Comparison of ENCODE assay signal across 27 mouse cellular contexts in genomic region chr11:57882736-57883635, GRCm38 (mm10). TPM values are rescaled to one million over a fixed set of nuclear protein-coding genes. Genes with fewer than 3 reads are reported as not detected.
DNase-seq lines count a peak whose midpoint lies in the region; ATAC-seq and TF ChIP-seq lines count a peak whose summit lies in the region.
"Had no signal": no experiment of that assay in that cellular context is flagged by ENCODE, and none has a peak within 500 bp of the region (broad histone marks: within the 10 kb centered on the region; RNA-seq: fewer than 3 reads in every experiment).

No protein-coding gene starts in this region.

- 18% methylated on average over 15 of the region's 15 CpGs for WGBS in intestine, embryonic 14.5 days
- 28% methylated on average over 15 of the region's 15 CpGs for WGBS in intestine, postnatal 0 days
- 29% methylated on average over 15 of the region's 15 CpGs for WGBS in intestine, embryonic 16.5 days
- WGBS in limb, embryonic 14.5 days = 10% methylated on average over 15 of the region's 15 CpGs

- no peaks in the 10 kb centered on the region for H3K36me3 ChIP-seq in intestine, embryonic 14.5 days (ENCODE audit: control insufficient read depth, insufficient read depth, low read length)
- no peaks in the 10 kb centered on the region for H3K36me3 ChIP-seq in intestine, postnatal 0 days (ENCODE audit: control insufficient read depth, insufficient read depth)
- H3K36me3 ChIP-seq in intestine, embryonic 16.5 days (ENCODE audit: control insufficient read depth, insufficient read depth, low read length) = no peaks in the 10 kb centered on the region
- no peaks in the 10 kb centered on the region for H3K36me3 ChIP-seq in limb, embryonic 14.5 days (ENCODE audit: control insufficient read depth, insufficient read depth, low read length)
- H3K36me3 ChIP-seq: embryonic facial prominence, embryonic 12.5 days; forebrain, embryonic 15.5 days; hindbrain, embryonic 13.5 days; liver, embryonic 12.5 days; midbrain, embryonic 15.5 days; neural tube, embryonic 15.5 days had no signal

- TF ChIP-seq POLR2A in limb, embryonic 14.5 days (IDR thresholded peaks at IDR 0.05; ENCODE audit: borderline replicate concordance, extremely low read depth, insufficient read depth, insufficient read length) = no peak

- H3K27ac ChIP-seq in intestine, embryonic 14.5 days (ENCODE audit: low read depth) = no peak overlapping the region
- H3K27ac ChIP-seq in intestine, postnatal 0 days (ENCODE audit: low read depth, low read length) = no peak overlapping the region
- H3K27ac ChIP-seq in intestine, embryonic 16.5 days (ENCODE audit: low read length) = no peak overlapping the region
- H3K27ac ChIP-seq in limb, embryonic 14.5 days (replicated peaks; ENCODE audit: low read depth, low read length) = no peak overlapping the region
- H3K27ac ChIP-seq: embryonic facial prominence, embryonic 12.5 days; forebrain, embryonic 15.5 days; hindbrain, embryonic 13.5 days; kidney, postnatal 0 days; liver, embryonic 12.5 days; midbrain, embryonic 15.5 days; neural tube, embryonic 15.5 days had no signal

- DNase-seq in intestine, embryonic 14.5 days (ENCODE audit: low spot score) = no peak
- peak; percentile 63 for DNase-seq in forelimb bud, embryonic 11.5 days (ENCODE audit: low read depth, low spot score)
- DNase-seq in limb, embryonic 14.5 days (ENCODE audit: low spot score) = no peak
- no peak for DNase-seq in cerebellum, adult 8-10 months
- DNase-seq in spleen, postnatal 10 days (ENCODE audit: low spot score in 2 of 2) = no peak
- no peak for DNase-seq in cerebellum, postnatal 10 days
- DNase-seq: B cell, adult 2 months; cerebellum, adult 2 months; cerebellum, postnatal 36 days; heart, postnatal 4 days; kidney, adult 8-10 months; kidney, postnatal 4 days; liver, postnatal 0 days; lung, postnatal 36 days; thymus, adult 2 months; thymus, postnatal 36 days had no signal

- ATAC-seq in intestine, embryonic 14.5 days (replicated peaks; ENCODE audit: low FRiP score, low TSS enrichment, low read depth) = peak; percentile 37
- ATAC-seq in intestine, postnatal 0 days = no peak
- peak; percentile 50; the same call in 1 of the 2 replicates for ATAC-seq in intestine, embryonic 16.5 days
- no peak for ATAC-seq in limb, embryonic 14.5 days (ENCODE audit: low FRiP score, low read depth)
- ATAC-seq: forebrain, embryonic 15.5 days; liver, embryonic 12.5 days; liver, postnatal 0 days; midbrain, embryonic 15.5 days had no signal

- no peak overlapping the region for H3K9ac ChIP-seq in intestine, embryonic 14.5 days (ENCODE audit: low read length)
- H3K9ac ChIP-seq in intestine, postnatal 0 days (ENCODE audit: low read depth, low read length) = no peak overlapping the region
- no peak overlapping the region for H3K9ac ChIP-seq in intestine, embryonic 16.5 days (ENCODE audit: low read depth, low read length)
- 0 out of 2 replicates have a peak overlapping the region, but pooled peaks have one; percentile 21 for H3K9ac ChIP-seq in limb, embryonic 14.5 days (ENCODE audit: low read depth, low read length, severe bottlenecking)
- H3K9ac ChIP-seq: embryonic facial prominence, embryonic 12.5 days; forebrain, embryonic 15.5 days; hindbrain, embryonic 13.5 days; liver, embryonic 12.5 days; liver, postnatal 0 days; midbrain, embryonic 15.5 days; neural tube, embryonic 15.5 days had no signal

- H3K27me3 ChIP-seq in intestine, embryonic 14.5 days (replicated peaks; ENCODE audit: control insufficient read depth, insufficient read depth, low read length) = no peaks in the 10 kb centered on the region
- 0 out of 2 replicates have a peak, but pooled peaks cover 4% of the 10 kb centered on the region for H3K27me3 ChIP-seq in intestine, postnatal 0 days (replicated peaks; ENCODE audit: control insufficient read depth, insufficient read depth, low read length)
- no peaks in the 10 kb centered on the region for H3K27me3 ChIP-seq in intestine, embryonic 16.5 days (replicated peaks; ENCODE audit: control insufficient read depth, insufficient read depth, low read length)
- H3K27me3 ChIP-seq in limb, embryonic 14.5 days (ENCODE audit: control insufficient read depth, insufficient read depth, low read length) = 0 out of 2 replicates have a peak, but pooled peaks cover 5% of the 10 kb centered on the region
- H3K27me3 ChIP-seq: forebrain, embryonic 15.5 days; midbrain, embryonic 15.5 days had no signal

- TF ChIP-seq CTCF in intestine, postnatal 0 days (IDR thresholded peaks at IDR 0.05; ENCODE audit: low read depth) = no peak

- H3K4me2 ChIP-seq in intestine, embryonic 14.5 days (ENCODE audit: low read length) = 0 out of 2 replicates have a peak overlapping the region, but pooled peaks have one; percentile 8
- no peak overlapping the region for H3K4me2 ChIP-seq in intestine, postnatal 0 days (replicated peaks; ENCODE audit: low read depth)
- H3K4me2 ChIP-seq in intestine, embryonic 16.5 days (ENCODE audit: low read depth, low read length) = no peak overlapping the region
- H3K4me2 ChIP-seq in limb, embryonic 14.5 days (replicated peaks; ENCODE audit: low read depth, low read length, severe bottlenecking) = 0 out of 2 replicates have a peak overlapping the region, but pooled peaks have one; percentile 1
- H3K4me2 ChIP-seq: embryonic facial prominence, embryonic 12.5 days; forebrain, embryonic 15.5 days; heart, embryonic 11.5 days; hindbrain, embryonic 13.5 days; liver, embryonic 12.5 days; midbrain, embryonic 15.5 days; neural tube, embryonic 15.5 days had no signal

- H3K9me3 ChIP-seq in intestine, embryonic 14.5 days (ENCODE audit: control insufficient read depth, low read length) = no peaks in the 10 kb centered on the region
- no peaks in the 10 kb centered on the region for H3K9me3 ChIP-seq in intestine, postnatal 0 days (ENCODE audit: control insufficient read depth)
- no peaks in the 10 kb centered on the region for H3K9me3 ChIP-seq in intestine, embryonic 16.5 days (ENCODE audit: control insufficient read depth, low read length)
- H3K9me3 ChIP-seq in limb, embryonic 14.5 days (ENCODE audit: control insufficient read depth, low read length) = no peaks in the 10 kb centered on the region
- H3K9me3 ChIP-seq: embryonic facial prominence, embryonic 12.5 days; forebrain, embryonic 15.5 days; hindbrain, embryonic 13.5 days; liver, embryonic 12.5 days; midbrain, embryonic 15.5 days; neural tube, embryonic 15.5 days had no signal

- peaks cover 18% of the 10 kb centered on the region for H3K4me1 ChIP-seq in intestine, embryonic 14.5 days (replicated peaks; ENCODE audit: control insufficient read depth, insufficient read depth, low read length)
- H3K4me1 ChIP-seq in intestine, postnatal 0 days (replicated peaks; ENCODE audit: control insufficient read depth, insufficient read depth, low read length) = no peaks in the 10 kb centered on the region
- peaks cover 5% of the 10 kb centered on the region for H3K4me1 ChIP-seq in intestine, embryonic 16.5 days (ENCODE audit: control insufficient read depth, insufficient read depth, low read length)
- peaks cover 10% of the 10 kb centered on the region for H3K4me1 ChIP-seq in limb, embryonic 14.5 days (ENCODE audit: control insufficient read depth, insufficient read depth, low read length)
- H3K4me1 ChIP-seq: liver, embryonic 12.5 days had no signal

- no peak overlapping the region for H3K4me3 ChIP-seq in intestine, embryonic 14.5 days (ENCODE audit: low read depth, low read length)
- H3K4me3 ChIP-seq in intestine, postnatal 0 days (ENCODE audit: low read depth, low read length) = no peak overlapping the region
- no peak overlapping the region for H3K4me3 ChIP-seq in intestine, embryonic 16.5 days (ENCODE audit: low read length)
- no peak overlapping the region for H3K4me3 ChIP-seq in limb, embryonic 14.5 days (replicated peaks; ENCODE audit: low read length)
- H3K4me3 ChIP-seq: embryonic facial prominence, embryonic 12.5 days; forebrain, embryonic 15.5 days; hindbrain, embryonic 13.5 days; liver, embryonic 12.5 days; megakaryocyte, embryonic 14.5 days; midbrain, embryonic 15.5 days; neural tube, embryonic 15.5 days had no signal

RNA-seq across cellular contexts. Expression of gene Hand1, which starts 50.4 kb away (rescaled TPM):
- polyA plus RNA-seq in intestine, embryonic 14.5 days (2014; fragmentation: Nextera tagmentation; extraction: Ambion mirVana) = 36.6 and 44.4 TPM in 2 replicates
- polyA plus RNA-seq in intestine, postnatal 0 days (2015; fragmentation: Nextera tagmentation; extraction: Ambion mirVana) = 17.4 and 20.7 TPM in 2 replicates
- 22.0 and 23.0 TPM in 2 replicates for polyA plus RNA-seq in intestine, embryonic 16.5 days (2015; fragmentation: Nextera tagmentation; extraction: Ambion mirVana)
- polyA plus RNA-seq in limb, embryonic 14.5 days (2012; rRNA removed) = 2.2 and 2.6 TPM in 2 replicates
- polyA plus RNA-seq in limb, embryonic 14.5 days (2014; fragmentation: Nextera tagmentation; extraction: Ambion mirVana) = 1.6 and 1.7 TPM in 2 replicates
- polyA plus RNA-seq: cerebellum, adult 2 months; forebrain, embryonic 15.5 days; hindbrain, embryonic 13.5 days; midbrain, embryonic 15.5 days; neural tube, embryonic 15.5 days had no signal

Comparison
In these comparisons a context has a peak if more than half of its experiments do, and no peak if none do; other contexts are left out.
1. ATAC-seq: peak in intestine, embryonic 14.5 days (single experiment) and intestine, embryonic 16.5 days (single experiment); none in intestine, postnatal 0 days (single experiment) and limb, embryonic 14.5 days (single experiment).
2. H3K4me2 ChIP-seq: peak in intestine, embryonic 14.5 days (single experiment) and limb, embryonic 14.5 days (single experiment); none in intestine, postnatal 0 days (single experiment) and intestine, embryonic 16.5 days (single experiment).